Mouse (Mus musculus): ENCODE measurements around the gene Slc5a1.

GRCm38 (mm10) chr5:33203691-33204242 is 99.7 kb downstream of the Slc5a1 start:
- TF ChIP-seq CTCF (IDR thresholded peaks at IDR 0.05; ENCODE audit: control insufficient read depth, insufficient read depth, insufficient replicate concordance, low read depth, low read length) (peak; percentile 94; the same call in 1 of the 2 replicates), POLR2A (IDR thresholded peaks at IDR 0.05; ENCODE audit: control insufficient read depth, low read depth, low read length) (no peak)
